Mouse (Mus musculus) megakaryocyte progenitor cell, adult 5-6 weeks (primary cell): ENCODE data around the gene Pomt1. TPM values are rescaled to one million over a fixed set of nuclear protein-coding genes. Genes with fewer than 3 reads are reported as not detected.
"Not testable (repeated sequence)": the region's sequence is repeated elsewhere in the genome, so short reads cannot be mapped to it uniquely, and the experiment has no call there.

Experiments used
- ATAC-seq: replicated peaks from 2 replicates; pipeline ENCODE4 v1.8.0; 2016; ENCODE audit warnings: mild to moderate bottlenecking, moderate TSS enrichment, inconsistent platforms; ENCODE audit not compliant: poor library complexity
- total RNA-seq, 2 experiments: library from RNA; stranded (forward) in 1 of 2; stranded (reverse) in 1 of 2; fragments of 157-497, 149-512 nt in 1 of 2; fragments of 200-1000 nt in 1 of 2; gene quantifications; 2 replicates each; pipeline versions ENCODE4 v1.2.3 to v1.2.4; 2015 to 2017

The Pomt1 gene
- total RNA-seq, 2 experiments from 2014 or later = 18.5 to 32.6 TPM

GRCm38 (mm10) chr2:32282289-32282688 is 45.9 kb downstream of the Pomt1 start:
- ATAC-seq = no peak

- peak; percentile 96 for ATAC-seq
Observed at GRCm38 (mm10) chr2:32282727-32283126, 46.3 kb downstream of the Pomt1 start.

- no peak for ATAC-seq
Observed at GRCm38 (mm10) chr2:32283986-32284385, 47.6 kb downstream of the Pomt1 start.

- no peak for ATAC-seq
Observed at GRCm38 (mm10) chr2:32287334-32287840, 51.0 kb downstream of the Pomt1 start, which contains the start of gene Golga2. Gene Golga2, plus strand, starts transcription at chr2:32287384.

- peak; percentile 96 for ATAC-seq
Observed at GRCm38 (mm10) chr2:32287923-32288367, 51.6 kb downstream of the Pomt1 start, which contains the start of gene Swi5. Gene Swi5, minus strand, starts transcription at chr2:32288075.

- 0 out of 2 replicates have a peak, but pooled peaks have one; percentile 23 for ATAC-seq
Observed at GRCm38 (mm10) chr2:32288371-32288931, 52.1 kb downstream of the Pomt1 start.

- ATAC-seq = peak; percentile 41
Observed at GRCm38 (mm10) chr2:32289578-32289977, 53.2 kb downstream of the Pomt1 start.

- ATAC-seq = no peak
Observed at GRCm38 (mm10) chr2:32294348-32294747, 58.0 kb downstream of the Pomt1 start.

GRCm38 (mm10) chr2:32295285-32295684 is 58.9 kb downstream of the Pomt1 start:
- ATAC-seq = no peak

- not testable (repeated sequence) for ATAC-seq
Observed at GRCm38 (mm10) chr2:32295842-32296241, 59.5 kb downstream of the Pomt1 start.

GRCm38 (mm10) chr2:32299469-32299868 is 63.1 kb downstream of the Pomt1 start:
- ATAC-seq = no peak

- no peak for ATAC-seq
Observed at GRCm38 (mm10) chr2:32302952-32303351, 66.6 kb downstream of the Pomt1 start.

- peak; percentile 78 for ATAC-seq
Observed at GRCm38 (mm10) chr2:32304145-32304832, 67.9 kb downstream of the Pomt1 start.

Other genes with a start within 250 kb of the Pomt1 start
- 8.9 and 11.9 TPM in 2 replicates for gene Fam78a, start 151.7 kb upstream of the Pomt1 start, total RNA-seq (2015)
- gene Fam78a, start 151.7 kb upstream of the Pomt1 start, total RNA-seq (2017) = 7.5 and 10.8 TPM in 2 replicates
- 1.4 TPM in 2 replicates for gene Plpp7, start 141.1 kb upstream of the Pomt1 start, total RNA-seq (2015)
- 0.54 and 2.5 TPM in 2 replicates for gene Plpp7, start 141.1 kb upstream of the Pomt1 start, total RNA-seq (2017)
- gene Prrc2b, start 85.5 kb upstream of the Pomt1 start, total RNA-seq (2015) = 37.5 and 37.8 TPM in 2 replicates
- 16.6 and 18.2 TPM in 2 replicates for gene Prrc2b, start 85.5 kb upstream of the Pomt1 start, total RNA-seq (2017)
- gene Uck1, start 23.6 kb downstream of the Pomt1 start, total RNA-seq (2015) = 30.3 and 37.0 TPM in 2 replicates
- 25.2 and 26.9 TPM in 2 replicates for gene Uck1, start 23.6 kb downstream of the Pomt1 start, total RNA-seq (2017)
- 14.2 and 17.3 TPM in 2 replicates for gene Golga2, start 50.8 kb downstream of the Pomt1 start, total RNA-seq (2015)
- gene Golga2, start 50.8 kb downstream of the Pomt1 start, total RNA-seq (2017) = 50.4 and 50.7 TPM in 2 replicates
- gene Swi5, start 51.5 kb downstream of the Pomt1 start, total RNA-seq (2015) = 198 and 268 TPM in 2 replicates
- 359 and 386 TPM in 2 replicates for gene Swi5, start 51.5 kb downstream of the Pomt1 start, total RNA-seq (2017)
- gene Ciz1, start 115.7 kb downstream of the Pomt1 start, total RNA-seq (2015) = 59.9 and 69.0 TPM in 2 replicates
- gene Ciz1, start 115.7 kb downstream of the Pomt1 start, total RNA-seq (2017) = 46.6 and 55.3 TPM in 2 replicates
- gene Dnm1, start 116.7 kb downstream of the Pomt1 start, total RNA-seq (2015) = not detected in 2 replicates
- gene Dnm1, start 116.7 kb downstream of the Pomt1 start, total RNA-seq (2017) = not detected in 2 replicates
- gene 1110008P14Rik, start 145.3 kb downstream of the Pomt1 start, total RNA-seq (2015) = 15.3 and 18.1 TPM in 2 replicates
- 8.0 and 15.4 TPM in 2 replicates for gene 1110008P14Rik, start 145.3 kb downstream of the Pomt1 start, total RNA-seq (2017)
- gene Lcn2, start 151.7 kb downstream of the Pomt1 start, total RNA-seq (2015) = 437 and 498 TPM in 2 replicates
- gene Lcn2, start 151.7 kb downstream of the Pomt1 start, total RNA-seq (2017) = 53.7 and 107 TPM in 2 replicates
- gene Ptges2, start 159.3 kb downstream of the Pomt1 start, total RNA-seq (2015) = 6.3 and 12.1 TPM in 2 replicates
- gene Ptges2, start 159.3 kb downstream of the Pomt1 start, total RNA-seq (2017) = 9.5 and 10.6 TPM in 2 replicates
- 1.5 and 1.9 TPM in 2 replicates for gene Naif1, start 213.9 kb downstream of the Pomt1 start, total RNA-seq (2015)
- 3.5 TPM in 2 replicates for gene Naif1, start 213.9 kb downstream of the Pomt1 start, total RNA-seq (2017)
- 5.2 and 6.4 TPM in 2 replicates for gene Slc25a25, start 214.9 kb downstream of the Pomt1 start, total RNA-seq (2015)
- gene Slc25a25, start 214.9 kb downstream of the Pomt1 start, total RNA-seq (2017) = 10.7 and 11.5 TPM in 2 replicates